Mouse (Mus musculus) forebrain, embryonic 10.5 days (tissue): Measurements from ENCODE around the gene Kiss1. TPM values are rescaled to one million over a fixed set of nuclear protein-coding genes. Genes with fewer than 3 reads are reported as not detected.

ENCODE experiments used
- DNase-seq: peaks from one replicate; pipeline ENCODE4 v3.0.0-alpha.2; 2017; ENCODE audit warnings: low spot score; ENCODE audit errors: extremely low spot score
- H3K27ac ChIP-seq: fragments of 300-500 bp; sonication (generic); 2 replicates; pipeline ENCODE4 v1.5.1; 2016; ENCODE audit warnings: mild to moderate bottlenecking
- H3K27me3 ChIP-seq: fragments of 300-500 bp; sonication (generic); 2 replicates; pipeline ENCODE4 v1.6.1; 2016; ENCODE audit warnings: mild to moderate bottlenecking; ENCODE audit not compliant: poor library complexity, severe bottlenecking
- H3K36me3 ChIP-seq: fragments of 300-500 bp; sonication (generic); replicated peaks from 2 replicates; pipeline ENCODE4 v1.6.1; 2016; ENCODE audit warnings: mild to moderate bottlenecking, moderate library complexity
- H3K4me1 ChIP-seq: fragments of 300-500 bp; sonication (generic); 2 replicates; pipeline ENCODE4 v1.6.1; 2016
- H3K4me3 ChIP-seq: fragments of 300-500 bp; sonication (generic); 2 replicates; pipeline ENCODE4 v1.5.1; 2016; ENCODE audit warnings: mild to moderate bottlenecking, moderate library complexity
- H3K9me3 ChIP-seq: fragments of 300-500 bp; sonication (generic); 2 replicates; pipeline ENCODE4 v1.6.1; 2016; ENCODE audit warnings: mild to moderate bottlenecking, moderate library complexity
- WGBS: fragments of 180-500 bp; shearing (Covaris S2); methylation state at CpG from one replicate; pipeline ENCODE4 v1.1.7; 2016; 5-methylcytosine and 5-hydroxymethylcytosine counted together
- polyA plus RNA-seq: library from polyadenylated mRNA; unstranded; fragments of >200 nt; fragmentation: Nextera tagmentation; extraction: Ambion mirVana; gene quantifications from 2 replicates; pipeline ENCODE4 v1.2.1, GENCODE M21; 2016

Kiss1 gene
- polyA plus RNA-seq, 1 experiment from 2014 or later, result not detected

- H3K4me3 ChIP-seq, result no peak overlapping the region
- DNase-seq, result no peak
- H3K27ac ChIP-seq, result no peak overlapping the region
- peaks cover 80% of the 10 kb centered on the region for H3K36me3 ChIP-seq
- WGBS, result 95% methylated on average over 9 of the region's 9 CpGs
- H3K4me1 ChIP-seq, result peaks cover 38% of the 10 kb centered on the region
- no peaks in the 10 kb centered on the region for H3K9me3 ChIP-seq
- H3K27me3 ChIP-seq, result peaks cover 52% of the 10 kb centered on the region
Measured at GRCm38 (mm10) chr1:133296376-133296775, 25.3 kb upstream of the Kiss1 start.

GRCm38 (mm10) chr1:133298816-133299215 lies 22.9 kb upstream of the Kiss1 start:
- WGBS, result 41% methylated on average over 14 of the region's 14 CpGs
- peaks cover 36% of the 10 kb centered on the region for H3K4me1 ChIP-seq
- no peak for DNase-seq
- H3K4me3 ChIP-seq, result no peak overlapping the region
- no peaks in the 10 kb centered on the region for H3K9me3 ChIP-seq
- H3K36me3 ChIP-seq, result peaks cover 57% of the 10 kb centered on the region
- H3K27me3 ChIP-seq, result peaks cover 46% of the 10 kb centered on the region
- H3K27ac ChIP-seq, result 0 out of 2 replicates have a peak overlapping the region, but pooled peaks have one; percentile 4

GRCm38 (mm10) chr1:133302540-133302939 lies 19.1 kb upstream of the Kiss1 start:
- peaks cover 30% of the 10 kb centered on the region for H3K36me3 ChIP-seq
- H3K4me1 ChIP-seq, result peaks cover 20% of the 10 kb centered on the region
- WGBS, result 69% methylated on average over 3 of the region's 3 CpGs
- DNase-seq, result no peak
- no peaks in the 10 kb centered on the region for H3K9me3 ChIP-seq
- H3K27me3 ChIP-seq, result peaks cover 30% of the 10 kb centered on the region
- no peak overlapping the region for H3K4me3 ChIP-seq
- no peak overlapping the region for H3K27ac ChIP-seq

DNA sequence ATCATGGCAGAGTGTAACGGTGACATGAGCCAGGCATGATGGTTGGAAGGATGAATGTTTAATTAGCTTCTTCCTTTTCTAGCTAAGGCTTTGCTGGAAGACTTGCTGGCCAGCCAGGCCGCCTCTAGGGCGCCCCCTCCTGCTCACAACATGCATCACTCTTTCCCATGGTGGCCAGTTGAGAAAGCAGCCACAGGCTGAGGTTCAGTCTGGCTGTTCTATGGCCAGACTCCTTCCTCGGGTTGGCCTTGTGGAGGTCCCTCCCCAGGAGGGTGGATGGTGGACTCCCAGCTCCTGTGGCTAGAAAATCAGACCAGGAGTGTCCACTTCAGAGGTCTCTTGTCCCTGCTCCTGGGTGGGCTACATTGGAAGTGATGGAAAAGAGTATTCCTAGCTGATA lies 14.8 kb upstream of the Kiss1 start:
- Histone ChIP-seq H3K9me3 (no peaks in the 10 kb centered on the region), H3K27me3 (peaks cover 6% of the 10 kb centered on the region), H3K4me1 (peaks cover 14% of the 10 kb centered on the region), H3K4me3 (no peak overlapping the region), H3K36me3 (no peaks in the 10 kb centered on the region), H3K27ac (0 out of 2 replicates have a peak overlapping the region, but pooled peaks have one; percentile 35)
- peak; percentile 70 for DNase-seq
- WGBS, result 12% methylated on average over 4 of the region's 4 CpGs

DNA sequence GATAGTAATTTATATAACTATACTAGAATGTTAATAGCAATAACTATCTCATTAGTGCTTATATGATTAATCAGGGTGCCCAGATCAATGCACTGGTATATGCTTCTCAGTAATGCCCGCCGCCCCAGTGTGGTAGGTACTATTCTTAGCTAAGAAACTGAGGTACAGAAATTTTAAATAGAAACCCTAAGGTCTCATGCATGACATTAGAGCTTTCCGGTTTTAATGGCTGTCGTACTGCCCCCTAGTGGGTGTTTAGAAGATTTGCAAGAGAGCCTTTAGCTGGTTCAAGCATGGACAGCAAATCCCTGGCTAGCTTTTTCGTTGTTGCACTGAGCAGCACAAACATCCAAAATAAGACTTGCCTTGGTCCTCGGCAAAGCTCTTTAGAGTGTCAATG lies 14.4 kb upstream of the Kiss1 start:
- Histone ChIP-seq H3K4me3 (no peak overlapping the region), H3K9me3 (no peaks in the 10 kb centered on the region), H3K36me3 (no peaks in the 10 kb centered on the region), H3K27ac (no peak overlapping the region), H3K27me3 (peaks cover 8% of the 10 kb centered on the region), H3K4me1 (peaks cover 19% of the 10 kb centered on the region)
- WGBS, result 21% methylated on average over 6 of the region's 6 CpGs
- peak; percentile 63 for DNase-seq

GRCm38 (mm10) chr1:133309652-133310267 lies 11.9 kb upstream of the Kiss1 start, which contains the start of gene Golt1a:
Gene Golt1a (plus strand): TSS chr1:133309800.
- DNase-seq, result no peak
- Histone ChIP-seq H3K27ac (no peak within 1 kb of the TSS), H3K36me3 (no peaks in the 10 kb centered on the region), H3K27me3 (peaks cover 15% of the 10 kb centered on the region), H3K9me3 (no peaks in the 10 kb centered on the region), H3K4me3 (no peak within 1 kb of the TSS), H3K4me1 (peaks cover 22% of the 10 kb centered on the region)
- WGBS, result 71% methylated on average over 14 of the region's 14 CpGs

DNA sequence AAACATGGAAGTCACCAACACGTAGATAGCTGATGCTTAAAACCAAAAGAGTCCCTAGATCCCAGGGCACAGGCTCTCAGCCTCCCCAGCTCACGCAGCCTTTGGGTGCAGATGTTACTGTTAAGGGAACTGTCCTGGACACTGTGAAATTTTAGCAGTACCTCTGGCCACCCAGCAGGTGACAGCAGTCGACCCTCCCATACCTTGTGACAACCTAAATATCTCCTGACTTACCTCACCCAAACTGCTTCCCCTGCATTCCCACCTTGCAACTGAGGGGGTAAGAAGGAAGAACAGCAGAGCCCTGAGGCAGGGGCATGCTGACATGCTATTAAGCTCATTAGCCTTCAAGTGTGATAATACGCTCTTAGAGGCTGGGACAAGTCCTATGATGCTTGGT lies 10.4 kb upstream of the Kiss1 start:
- 67% methylated on average over 4 of the region's 4 CpGs for WGBS
- H3K27me3 ChIP-seq, result peaks cover 15% of the 10 kb centered on the region
- H3K4me3 ChIP-seq, result no peak overlapping the region
- no peak overlapping the region for H3K27ac ChIP-seq
- no peaks in the 10 kb centered on the region for H3K36me3 ChIP-seq
- peaks cover 22% of the 10 kb centered on the region for H3K4me1 ChIP-seq
- H3K9me3 ChIP-seq, result no peaks in the 10 kb centered on the region
- no peak for DNase-seq

GRCm38 (mm10) chr1:133311946-133312345 lies 9.7 kb upstream of the Kiss1 start:
- Histone ChIP-seq H3K9me3 (no peaks in the 10 kb centered on the region), H3K27me3 (peaks cover 15% of the 10 kb centered on the region), H3K36me3 (no peaks in the 10 kb centered on the region), H3K4me1 (peaks cover 19% of the 10 kb centered on the region), H3K4me3 (no peak overlapping the region), H3K27ac (no peak overlapping the region)
- no peak for DNase-seq
- 37% methylated on average over 10 of the region's 10 CpGs for WGBS

DNA sequence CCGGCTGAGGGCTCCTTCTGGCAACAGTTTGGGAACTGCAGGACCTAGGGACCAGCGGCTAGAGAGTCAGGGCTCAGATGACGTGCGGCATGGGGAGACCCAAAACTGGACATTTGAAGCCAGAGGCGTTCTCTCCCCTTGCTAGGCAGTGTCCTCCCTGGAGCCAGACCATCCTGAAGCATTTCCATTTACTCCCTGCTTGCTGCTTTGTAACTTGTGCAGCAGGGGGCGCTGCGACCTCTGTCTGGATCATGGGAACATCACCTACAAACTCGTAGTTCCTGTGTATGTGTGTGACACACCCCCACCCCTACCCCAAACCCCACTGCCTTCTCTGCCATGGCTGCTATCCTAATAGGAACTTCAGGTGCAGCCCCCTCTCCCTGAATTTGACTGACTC lies 7.3 kb upstream of the Kiss1 start:
- Histone ChIP-seq H3K4me3 (no peak overlapping the region), H3K4me1 (peaks cover 14% of the 10 kb centered on the region), H3K27me3 (peaks cover 15% of the 10 kb centered on the region), H3K36me3 (no peaks in the 10 kb centered on the region), H3K27ac (no peak overlapping the region), H3K9me3 (peaks cover 4% of the 10 kb centered on the region; the same call in 1 of the 2 replicates)
- 24% methylated on average over 8 of the region's 8 CpGs for WGBS
- DNase-seq, result peak; percentile 62

DNA sequence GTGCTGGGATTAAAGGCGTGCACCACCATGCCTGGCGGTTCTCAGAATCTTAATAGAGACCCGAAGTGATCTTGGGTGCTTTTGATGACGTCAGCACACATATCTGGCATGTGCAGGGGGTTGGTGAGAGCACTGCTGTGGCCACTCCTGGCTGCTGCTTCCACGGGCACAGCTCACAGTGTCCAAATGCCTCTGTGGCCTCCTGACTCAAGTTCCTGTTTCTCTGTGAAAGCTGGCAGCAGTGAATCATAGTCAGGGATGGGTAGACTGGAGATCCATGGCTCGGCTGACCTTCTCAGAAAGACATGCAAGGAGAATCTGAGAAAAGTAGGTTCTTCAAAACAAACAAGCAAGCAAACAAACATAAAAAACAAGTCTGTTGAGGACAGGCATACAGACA lies 5.9 kb upstream of the Kiss1 start:
- Histone ChIP-seq H3K4me1 (peaks cover 14% of the 10 kb centered on the region), H3K36me3 (no peaks in the 10 kb centered on the region), H3K9me3 (peaks cover 4% of the 10 kb centered on the region; the same call in 1 of the 2 replicates), H3K4me3 (no peak overlapping the region), H3K27ac (no peak overlapping the region), H3K27me3 (peaks cover 15% of the 10 kb centered on the region)
- WGBS, result 89% methylated on average over 6 of the region's 6 CpGs
- DNase-seq, result no peak

GRCm38 (mm10) chr1:133316577-133316976 lies 5.1 kb upstream of the Kiss1 start:
- 83% methylated on average over 4 of the region's 4 CpGs for WGBS

GRCm38 (mm10) chr1:133317149-133317548 lies 4.5 kb upstream of the Kiss1 start:
- no peak overlapping the region for H3K4me3 ChIP-seq
- no peak for DNase-seq
- peaks cover 6% of the 10 kb centered on the region for H3K27me3 ChIP-seq
- H3K27ac ChIP-seq, result no peak overlapping the region
- H3K4me1 ChIP-seq, result peaks cover 4% of the 10 kb centered on the region
- H3K36me3 ChIP-seq, result no peaks in the 10 kb centered on the region
- H3K9me3 ChIP-seq, result peaks cover 4% of the 10 kb centered on the region; the same call in 1 of the 2 replicates
- 90% methylated on average over 1 of the region's 1 CpGs for WGBS

More at GRCm38 (mm10) chr1:133316577-133316976, 5.1 kb upstream of the Kiss1 start:
- peaks cover 10% of the 10 kb centered on the region for H3K4me1 ChIP-seq
- H3K27ac ChIP-seq, result no peak overlapping the region
- H3K4me3 ChIP-seq, result no peak overlapping the region
- no peak for DNase-seq
- H3K9me3 ChIP-seq, result peaks cover 4% of the 10 kb centered on the region; the same call in 1 of the 2 replicates
- H3K27me3 ChIP-seq, result peaks cover 12% of the 10 kb centered on the region
- no peaks in the 10 kb centered on the region for H3K36me3 ChIP-seq

- Histone ChIP-seq H3K4me1 (peaks cover 15% of the 10 kb centered on the region), H3K9me3 (peaks cover 2% of the 10 kb centered on the region; the same call in 1 of the 2 replicates), H3K27ac (no peak overlapping the region), H3K27me3 (peaks cover 26% of the 10 kb centered on the region), H3K36me3 (no peaks in the 10 kb centered on the region), H3K4me3 (no peak overlapping the region)
- DNase-seq, result no peak
- 57% methylated on average over 5 of the region's 5 CpGs for WGBS
Measured at GRCm38 (mm10) chr1:133323333-133323732, 1.7 kb downstream of the Kiss1 start.
